Mouse (Mus musculus) forebrain, embryonic 14.5 days (tissue): ENCODE measurements at regions not wholly inside any gene's neighbourhood (a gene's known extent, or its start where the extent isn't known, plus 50 kb on each side); places are given as distances from the start of the nearest gene placed in this dataset.
A peak's percentile ranks its signal among the peaks of the same experiment; 100 is the strongest.

Experiments
- ATAC-seq: fragments of 200-750 bp; cut with Nextera tagmentation; 2 replicates; pipeline ENCODE4 v1.8.0; 2017; ENCODE audit warnings: mild to moderate bottlenecking, moderate library complexity
- DNase-seq: peaks from one replicate; pipeline ENCODE4 v3.0.0-alpha.2; 2015; ENCODE audit warnings: low spot score
- H3K27ac ChIP-seq: fragments of 300-500 bp; sonication (generic); 2 replicates; pipeline ENCODE4 v1.5.1; 2014; ENCODE audit warnings: low read depth, mild to moderate bottlenecking, control low read depth, low read length, moderate library complexity
- H3K27me3 ChIP-seq: fragments of 300-500 bp; sonication (generic); replicated peaks from 2 replicates; pipeline ENCODE4 v1.6.1; 2014; ENCODE audit warnings: low read length, control low read depth, mixed read lengths; ENCODE audit not compliant: control insufficient read depth, insufficient read depth
- H3K36me3 ChIP-seq: fragments of 300-500 bp; sonication (generic); 2 replicates; pipeline ENCODE4 v1.6.1; 2014; ENCODE audit warnings: low read length, control low read depth; ENCODE audit not compliant: control insufficient read depth, insufficient read depth
- H3K4me1 ChIP-seq: fragments of 300-500 bp; sonication (generic); 2 replicates; pipeline ENCODE4 v1.6.1; 2014; ENCODE audit warnings: antibody characterized with exemption, low read length, control low read depth; ENCODE audit not compliant: control insufficient read depth, insufficient read depth
- H3K4me2 ChIP-seq: fragments of 300-500 bp; sonication (generic); 2 replicates; pipeline ENCODE4 v1.6.1; 2014; ENCODE audit warnings: mild to moderate bottlenecking, control low read depth, low read length
- H3K4me3 ChIP-seq: fragments of 300-500 bp; sonication (generic); 2 replicates; pipeline ENCODE4 v1.5.1; 2014; ENCODE audit warnings: low read depth, low read length, control low read depth
- H3K9ac ChIP-seq: fragments of 300-500 bp; sonication (generic); 2 replicates; pipeline ENCODE4 v1.6.1; 2014; ENCODE audit warnings: mild to moderate bottlenecking, low read length, control low read depth, moderate library complexity
- H3K9me3 ChIP-seq: fragments of 300-500 bp; sonication (generic); replicated peaks from 2 replicates; pipeline ENCODE4 v1.6.1; 2016; ENCODE audit warnings: low read length, control low read depth, mixed read lengths; ENCODE audit not compliant: control insufficient read depth
- WGBS: fragments of 180-500 bp; shearing (Covaris S2); extraction: QIAGEN DNeasy Blood & Tissue Kit; methylation state at CpG from one replicate; pipeline ENCODE4 v1.1.7; 2014; 5-methylcytosine and 5-hydroxymethylcytosine counted together

DNA sequence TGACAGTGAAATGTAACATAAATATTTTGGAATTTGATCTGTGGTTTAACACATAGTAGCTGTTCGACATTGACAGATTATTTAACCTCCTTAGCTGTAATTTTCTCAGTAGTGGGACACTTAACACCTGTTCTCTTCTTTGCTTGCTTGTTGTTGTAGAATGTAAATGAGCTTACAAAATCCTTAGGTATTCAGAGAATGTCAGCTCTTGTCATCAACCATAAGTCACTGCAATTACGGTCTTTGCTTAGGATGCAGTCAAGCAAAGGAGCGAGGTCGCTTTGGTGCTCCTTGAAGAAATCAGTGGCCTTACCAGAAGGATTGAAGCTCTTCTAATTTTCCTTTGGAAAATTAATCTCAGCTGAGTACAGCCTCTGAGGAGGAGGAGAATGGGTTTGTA lies 311.2 kb upstream of the Pappa start:
- DNase-seq (no peak), ATAC-seq (no peak)
- Histone ChIP-seq H3K9ac (no peak overlapping the region), H3K4me2 (no peak overlapping the region), H3K27me3 (no peaks in the 10 kb centered on the region), H3K4me3 (no peak overlapping the region), H3K27ac (no peak overlapping the region), H3K9me3 (no peaks in the 10 kb centered on the region), H3K36me3 (no peaks in the 10 kb centered on the region), H3K4me1 (no peaks in the 10 kb centered on the region)
- WGBS = 69% methylated on average over 4 of the region's 4 CpGs

DNA sequence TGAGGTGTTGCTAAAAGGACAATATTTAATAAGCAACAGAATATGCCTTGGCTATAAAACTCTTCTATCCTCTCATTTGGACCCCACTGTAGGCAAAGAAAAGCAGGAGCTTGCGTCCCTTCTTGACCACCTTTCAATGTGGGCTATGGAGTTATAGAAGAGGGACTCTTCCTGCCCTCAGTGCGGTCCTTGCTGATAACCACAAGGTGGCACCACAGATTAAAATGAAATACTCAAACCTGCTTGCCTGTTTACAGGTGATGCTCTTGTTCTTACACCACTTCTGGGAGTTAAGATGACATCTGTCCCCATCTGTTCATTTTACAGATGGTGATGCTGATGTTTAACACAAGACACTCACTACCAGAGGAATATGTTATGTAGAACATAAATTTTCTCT lies 291.1 kb upstream of the Pappa start:
- Histone ChIP-seq H3K4me2 (no peak overlapping the region), H3K36me3 (no peaks in the 10 kb centered on the region), H3K27ac (no peak overlapping the region), H3K4me3 (no peak overlapping the region), H3K9ac (no peak overlapping the region), H3K27me3 (no peaks in the 10 kb centered on the region), H3K9me3 (no peaks in the 10 kb centered on the region), H3K4me1 (no peaks in the 10 kb centered on the region)
- ATAC-seq = 0 out of 2 replicates have a peak, but pooled peaks have one; percentile 42
- 49% methylated on average over 2 of the region's 2 CpGs for WGBS
- DNase-seq = peak; percentile 25

DNA sequence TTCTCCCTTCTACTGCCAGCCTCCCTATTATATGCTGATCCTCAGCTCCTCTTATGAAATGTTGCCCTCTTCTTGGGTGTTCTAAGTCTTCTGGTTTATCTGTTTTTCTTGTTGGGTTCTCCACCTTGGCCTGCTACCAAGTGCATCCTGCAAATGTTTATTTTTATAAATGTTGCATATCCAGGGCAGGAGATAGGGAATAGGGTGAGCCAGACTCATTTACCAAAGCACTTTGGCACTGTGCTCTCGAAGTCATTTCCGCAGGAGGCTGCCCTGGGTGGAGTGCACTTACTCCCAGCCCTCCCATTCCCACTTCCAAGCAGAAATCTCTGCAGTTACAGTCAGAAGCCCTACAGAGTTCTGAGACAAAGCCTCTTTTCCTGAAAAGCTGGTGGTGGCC lies 249.5 kb upstream of the Pappa start:
- DNase-seq = no peak
- ATAC-seq = no peak
- H3K27me3 ChIP-seq = no peaks in the 10 kb centered on the region
- no peak overlapping the region for H3K27ac ChIP-seq
- H3K9me3 ChIP-seq = no peaks in the 10 kb centered on the region
- 93% methylated on average over 2 of the region's 2 CpGs for WGBS
- H3K4me3 ChIP-seq = no peak overlapping the region
- H3K36me3 ChIP-seq = no peaks in the 10 kb centered on the region
- H3K9ac ChIP-seq = no peak overlapping the region
- H3K4me1 ChIP-seq = no peaks in the 10 kb centered on the region
- H3K4me2 ChIP-seq = no peak overlapping the region

DNA sequence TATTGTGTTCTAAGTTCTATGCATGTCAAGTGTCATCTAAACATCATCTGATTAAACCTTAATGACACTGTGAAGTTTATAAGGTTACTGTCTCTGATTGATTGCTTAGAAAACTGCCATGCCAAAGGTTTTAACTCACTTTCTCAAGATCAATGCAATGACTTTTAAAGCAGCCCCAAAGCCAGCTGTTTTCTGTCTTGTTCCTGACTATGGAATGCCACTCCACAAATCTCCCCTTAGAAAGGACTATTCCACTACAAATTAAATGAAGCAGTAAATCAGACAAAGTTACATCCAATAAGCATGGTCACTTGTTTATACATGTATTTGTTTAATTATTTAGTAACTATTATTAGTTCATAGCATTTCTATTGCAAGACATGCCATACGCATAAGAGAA lies 247.1 kb upstream of the Pappa start:
- Histone ChIP-seq H3K27ac (no peak overlapping the region), H3K4me1 (no peaks in the 10 kb centered on the region), H3K4me3 (no peak overlapping the region), H3K36me3 (no peaks in the 10 kb centered on the region), H3K9ac (no peak overlapping the region), H3K27me3 (no peaks in the 10 kb centered on the region), H3K9me3 (no peaks in the 10 kb centered on the region), H3K4me2 (no peak overlapping the region)
- ATAC-seq = no peak
- 95% methylated on average over 1 of the region's 1 CpGs for WGBS
- no peak for DNase-seq

DNA sequence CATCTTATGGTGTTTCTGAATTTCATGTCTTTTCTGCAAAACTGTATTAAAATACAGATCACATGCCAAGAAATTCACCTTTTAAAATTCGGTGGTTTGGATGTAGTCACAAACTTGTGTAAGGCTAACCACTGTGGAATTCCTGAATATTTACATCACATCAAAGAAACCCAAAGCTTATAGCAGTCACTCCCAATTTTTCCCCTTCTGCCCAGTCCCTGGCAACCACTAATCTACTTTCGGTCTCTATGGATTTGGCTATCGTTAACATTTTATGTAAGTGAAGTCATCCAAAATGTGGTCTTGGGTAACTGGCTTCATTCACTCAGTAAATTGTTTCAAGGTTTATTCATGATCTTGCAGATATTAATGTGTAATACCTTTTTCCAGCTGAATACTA lies 226.0 kb upstream of the Pappa start:
- Histone ChIP-seq H3K36me3 (no peaks in the 10 kb centered on the region), H3K9ac (no peak overlapping the region), H3K27me3 (no peaks in the 10 kb centered on the region), H3K4me3 (no peak overlapping the region), H3K4me1 (no peaks in the 10 kb centered on the region), H3K4me2 (no peak overlapping the region), H3K27ac (no peak overlapping the region), H3K9me3 (no peaks in the 10 kb centered on the region)
- ATAC-seq = no peak
- DNase-seq = no peak
- 57% methylated on average over 3 of the region's 3 CpGs for WGBS

DNA sequence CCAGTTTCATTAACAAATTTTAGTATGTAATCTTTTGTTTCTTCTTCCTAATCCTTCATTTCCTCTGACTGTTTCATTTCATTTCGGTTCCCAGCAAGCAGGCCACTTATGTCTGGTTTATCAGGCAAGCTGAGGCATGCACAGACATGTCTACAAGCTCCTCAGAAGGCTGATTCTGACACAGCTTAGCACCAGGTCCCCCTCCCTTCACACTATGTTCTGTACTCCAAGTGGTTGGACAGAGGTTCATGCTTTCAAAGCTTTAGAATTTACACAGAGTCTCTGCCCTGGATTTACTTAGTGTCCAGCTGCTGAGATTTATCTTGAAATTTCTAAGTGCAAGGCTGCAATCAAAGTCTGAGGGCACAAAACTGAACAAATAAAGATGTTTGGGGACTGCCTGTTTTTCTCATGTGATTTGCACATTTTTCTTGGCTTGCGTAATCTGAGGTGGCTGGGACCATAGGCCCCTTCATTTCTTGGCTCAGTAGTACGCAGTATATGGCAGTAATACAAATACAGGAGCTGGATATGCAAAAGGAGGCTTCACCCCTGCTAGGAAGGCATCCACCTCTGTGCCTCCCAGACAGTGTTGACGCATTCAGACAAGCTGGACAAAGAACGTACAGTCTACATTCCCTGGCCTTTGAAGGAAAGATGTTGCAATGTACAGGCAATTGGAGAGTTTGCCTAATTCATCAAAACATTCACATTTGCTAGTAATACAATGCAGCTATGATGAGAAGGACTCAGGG lies 222.7 kb upstream of the Pappa start:
- ATAC-seq = no peak
- Histone ChIP-seq H3K27me3 (no peaks in the 10 kb centered on the region), H3K4me1 (no peaks in the 10 kb centered on the region), H3K9ac (no peak overlapping the region), H3K27ac (no peak overlapping the region), H3K36me3 (no peaks in the 10 kb centered on the region), H3K4me2 (no peak overlapping the region), H3K9me3 (no peaks in the 10 kb centered on the region), H3K4me3 (no peak overlapping the region)
- DNase-seq = peak; percentile 7
- 79% methylated on average over 5 of the region's 5 CpGs for WGBS

DNA sequence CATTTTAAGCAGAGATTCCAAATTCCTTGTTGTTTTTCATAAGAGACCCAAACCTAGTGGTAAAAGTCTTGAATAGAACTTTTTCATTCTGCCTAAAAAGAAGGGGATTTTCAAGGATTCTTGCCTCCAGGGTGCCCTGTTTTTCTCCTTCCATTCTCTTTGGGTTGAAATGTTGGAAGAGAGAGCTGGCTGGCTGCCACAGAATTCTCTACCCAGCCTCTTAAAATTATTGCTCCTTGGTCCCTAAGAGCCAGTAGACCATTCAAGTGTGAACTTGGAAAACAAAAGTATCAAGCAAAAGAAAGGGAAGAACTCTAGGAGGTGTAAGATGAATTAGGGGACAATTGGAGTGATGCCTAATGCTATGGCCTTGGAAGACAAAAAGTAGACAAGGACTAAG lies 200.2 kb upstream of the Pappa start:
- no peak for DNase-seq

DNA sequence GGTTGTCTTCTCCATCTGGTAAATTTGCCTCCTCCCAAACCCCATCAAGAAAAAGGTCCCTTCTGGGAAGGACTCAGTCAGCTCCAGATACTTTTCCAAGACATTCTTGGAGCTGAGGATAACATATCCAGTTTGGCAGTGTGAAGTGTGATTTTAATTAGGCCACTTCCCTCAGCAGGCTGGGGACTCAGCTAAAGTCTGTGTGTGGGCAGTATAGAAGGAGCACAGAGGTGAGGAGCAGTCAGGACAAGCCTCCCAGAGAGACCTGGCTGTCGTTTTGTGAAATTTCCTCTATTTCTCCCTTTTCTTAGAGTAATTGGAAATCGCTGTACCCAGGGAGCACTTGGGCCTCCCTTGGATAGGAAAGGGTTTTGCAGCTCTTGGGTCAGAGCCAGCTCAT lies 195.4 kb upstream of the Pappa start:
- WGBS = 67% methylated on average over 2 of the region's 2 CpGs
- no peaks in the 10 kb centered on the region for H3K9me3 ChIP-seq
- H3K4me2 ChIP-seq = no peak overlapping the region
- no peak overlapping the region for H3K9ac ChIP-seq
- no peaks in the 10 kb centered on the region for H3K36me3 ChIP-seq
- ATAC-seq = no peak
- DNase-seq = no peak
- no peaks in the 10 kb centered on the region for H3K4me1 ChIP-seq
- no peak overlapping the region for H3K27ac ChIP-seq
- no peaks in the 10 kb centered on the region for H3K27me3 ChIP-seq
- no peak overlapping the region for H3K4me3 ChIP-seq

More for the DNA sequence above, 200.2 kb upstream of the Pappa start:
- no peak overlapping the region for H3K9ac ChIP-seq
- no peak for ATAC-seq
- H3K9me3 ChIP-seq = no peaks in the 10 kb centered on the region
- no peaks in the 10 kb centered on the region for H3K36me3 ChIP-seq
- H3K27ac ChIP-seq = no peak overlapping the region
- no peaks in the 10 kb centered on the region for H3K4me1 ChIP-seq
- no peaks in the 10 kb centered on the region for H3K27me3 ChIP-seq
- no peak overlapping the region for H3K4me3 ChIP-seq
- H3K4me2 ChIP-seq = no peak overlapping the region

DNA sequence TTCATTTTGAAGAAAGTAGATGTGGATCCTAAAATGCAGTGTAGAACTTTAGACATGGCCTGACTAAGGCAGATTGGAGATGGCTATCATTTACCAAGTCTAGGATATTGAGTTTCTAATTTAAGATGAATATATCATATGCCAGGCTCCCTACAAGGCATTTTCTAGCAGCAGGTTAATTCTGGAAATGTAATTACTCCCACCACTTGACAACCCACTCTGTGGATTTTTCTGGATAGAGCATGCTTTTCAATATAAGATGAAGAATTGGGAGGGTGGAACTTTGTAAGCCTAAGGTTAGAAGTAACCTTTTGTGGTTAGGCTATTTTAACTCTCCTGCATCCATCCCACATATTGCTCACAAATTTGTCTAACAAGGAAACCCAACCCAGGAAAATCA lies 178.4 kb upstream of the Pappa start:
- DNase-seq (no peak), ATAC-seq (no peak)
- no peaks in the 10 kb centered on the region for H3K4me1 ChIP-seq
- H3K27ac ChIP-seq = no peak overlapping the region
- no peaks in the 10 kb centered on the region for H3K27me3 ChIP-seq
- no peaks in the 10 kb centered on the region for H3K9me3 ChIP-seq
- H3K4me3 ChIP-seq = no peak overlapping the region
- H3K36me3 ChIP-seq = no peaks in the 10 kb centered on the region
- no peak overlapping the region for H3K9ac ChIP-seq
- H3K4me2 ChIP-seq = no peak overlapping the region
